Mouse (Mus musculus) hindbrain, embryonic 12.5 days (tissue): ENCODE measurements at regions not wholly inside any gene's neighbourhood (a gene's known extent, or its start where the extent isn't known, plus 50 kb on each side); places are given as distances from the start of the nearest gene placed in this dataset.

Experiments used
- ATAC-seq: fragments of 200-750 bp; cut with Nextera tagmentation; 2 replicates; pipeline ENCODE4 v1.8.0; 2017; ENCODE audit warnings: moderate TSS enrichment; ENCODE audit not compliant: low FRiP score
- H3K27ac ChIP-seq: fragments of 300-500 bp; sonication (generic); 2 replicates; pipeline ENCODE4 v1.5.1; 2016; ENCODE audit warnings: mild to moderate bottlenecking
- H3K27me3 ChIP-seq: fragments of 300-500 bp; sonication (generic); 2 replicates; pipeline ENCODE4 v1.6.1; 2016; ENCODE audit warnings: mild to moderate bottlenecking
- H3K36me3 ChIP-seq: fragments of 300-500 bp; sonication (generic); 2 replicates; pipeline ENCODE4 v1.6.1; 2016; ENCODE audit warnings: mild to moderate bottlenecking
- H3K4me1 ChIP-seq: fragments of 300-500 bp; sonication (generic); 2 replicates; pipeline ENCODE4 v1.6.1; 2016
- H3K4me2 ChIP-seq: fragments of 300-500 bp; sonication (generic); replicated peaks from 2 replicates; pipeline ENCODE4 v1.6.1; 2016; ENCODE audit warnings: mild to moderate bottlenecking
- H3K4me3 ChIP-seq: fragments of 300-500 bp; sonication (generic); 2 replicates; pipeline ENCODE4 v1.5.1; 2016; ENCODE audit warnings: mild to moderate bottlenecking
- H3K9ac ChIP-seq: fragments of 300-500 bp; sonication (generic); 2 replicates; pipeline ENCODE4 v1.6.1; 2016; ENCODE audit warnings: mild to moderate bottlenecking, moderate library complexity
- H3K9me3 ChIP-seq: fragments of 300-500 bp; sonication (generic); replicated peaks from 2 replicates; pipeline ENCODE4 v1.6.1; 2016; ENCODE audit warnings: mild to moderate bottlenecking
- whole genome bisulfite sequencing: fragments of 180-500 bp; shearing (Covaris S2); methylation state at CpG from one replicate; pipeline ENCODE4 v1.1.7; 2016; 5-methylcytosine and 5-hydroxymethylcytosine counted together

GRCm38 (mm10) chr17:47983286-47983685 is 54.8 kb downstream of the 1700122O11Rik start:
- H3K27me3 ChIP-seq = peaks cover 4% of the 10 kb centered on the region; the same call in 1 of the 2 replicates
- H3K4me3 ChIP-seq = no peak overlapping the region
- H3K27ac ChIP-seq = no peak overlapping the region
- no peaks in the 10 kb centered on the region for H3K9me3 ChIP-seq
- H3K36me3 ChIP-seq = no peaks in the 10 kb centered on the region
- no peak overlapping the region for H3K9ac ChIP-seq
- ATAC-seq = no peak
- H3K4me2 ChIP-seq = no peak overlapping the region
- H3K4me1 ChIP-seq = peaks cover 13% of the 10 kb centered on the region
- 81% methylated on average over 7 of the region's 7 CpGs for WGBS

- peak; percentile 78 for ATAC-seq
- H3K4me3 ChIP-seq = no peak overlapping the region
- peaks cover 4% of the 10 kb centered on the region; the same call in 1 of the 2 replicates for H3K27me3 ChIP-seq
- no peak overlapping the region for H3K4me2 ChIP-seq
- H3K27ac ChIP-seq = peak overlapping the region; percentile 40; the same call in 1 of the 2 replicates
- 0 out of 2 replicates have a peak overlapping the region, but pooled peaks have one; percentile 8 for H3K9ac ChIP-seq
- no peaks in the 10 kb centered on the region for H3K9me3 ChIP-seq
- 5% methylated on average over 7 of the region's 7 CpGs for WGBS
- H3K4me1 ChIP-seq = peaks cover 17% of the 10 kb centered on the region
- no peaks in the 10 kb centered on the region for H3K36me3 ChIP-seq
Measured at GRCm38 (mm10) chr17:47981556-47982027, 56.5 kb downstream of the 1700122O11Rik start.

GRCm38 (mm10) chr17:47979266-47979665 is 54.8 kb upstream of the Foxp4 start:
- peaks cover 38% of the 10 kb centered on the region for H3K4me1 ChIP-seq
- H3K27ac ChIP-seq = no peak overlapping the region

GRCm38 (mm10) chr17:47978404-47979030 is 54.1 kb upstream of the Foxp4 start:
- Histone ChIP-seq H3K27ac (no peak overlapping the region), H3K27me3 (peaks cover 24% of the 10 kb centered on the region), H3K4me2 (no peak overlapping the region), H3K36me3 (no peaks in the 10 kb centered on the region), H3K4me3 (no peak overlapping the region), H3K9me3 (no peaks in the 10 kb centered on the region), H3K4me1 (peaks cover 46% of the 10 kb centered on the region), H3K9ac (no peak overlapping the region)
- ATAC-seq = no peak
- WGBS = 19% methylated on average over 9 of the region's 9 CpGs

More at GRCm38 (mm10) chr17:47979266-47979665, 54.8 kb upstream of the Foxp4 start:
- Histone ChIP-seq H3K9ac (no peak overlapping the region), H3K9me3 (no peaks in the 10 kb centered on the region), H3K27me3 (peaks cover 17% of the 10 kb centered on the region), H3K4me2 (no peak overlapping the region), H3K4me3 (no peak overlapping the region), H3K36me3 (no peaks in the 10 kb centered on the region)
- 59% methylated on average over 4 of the region's 4 CpGs for WGBS
- ATAC-seq = no peak

- Histone ChIP-seq H3K4me1 (peaks cover 49% of the 10 kb centered on the region), H3K9me3 (no peaks in the 10 kb centered on the region), H3K9ac (no peak overlapping the region), H3K27ac (no peak overlapping the region), H3K27me3 (peaks cover 26% of the 10 kb centered on the region), H3K4me3 (no peak overlapping the region), H3K4me2 (no peak overlapping the region), H3K36me3 (no peaks in the 10 kb centered on the region)
- no peak for ATAC-seq
- WGBS = 69% methylated on average over 2 of the region's 2 CpGs
Measured at GRCm38 (mm10) chr17:47978001-47978400, 53.6 kb upstream of the Foxp4 start.

- WGBS = 82% methylated on average over 7 of the region's 7 CpGs
- Histone ChIP-seq H3K27ac (peak overlapping the region; percentile 84), H3K9me3 (no peaks in the 10 kb centered on the region), H3K27me3 (peaks cover 34% of the 10 kb centered on the region), H3K4me2 (no peak overlapping the region), H3K4me3 (no peak overlapping the region), H3K36me3 (no peaks in the 10 kb centered on the region), H3K4me1 (peaks cover 48% of the 10 kb centered on the region), H3K9ac (no peak overlapping the region)
- ATAC-seq = no peak
Measured at GRCm38 (mm10) chr17:47976999-47977357, 52.5 kb upstream of the Foxp4 start.

GRCm38 (mm10) chr17:47976061-47976998 is 51.9 kb upstream of the Foxp4 start:
- no peaks in the 10 kb centered on the region for H3K9me3 ChIP-seq
- peak overlapping the region; percentile 64 for H3K4me2 ChIP-seq
- H3K27me3 ChIP-seq = peaks cover 35% of the 10 kb centered on the region
- WGBS = 4% methylated on average over 27 of the region's 27 CpGs
- peak overlapping the region; percentile 15 for H3K4me3 ChIP-seq
- peak; percentile 33; the same call in 1 of the 2 replicates for ATAC-seq
- no peaks in the 10 kb centered on the region for H3K36me3 ChIP-seq
- peak overlapping the region; percentile 84 for H3K27ac ChIP-seq
- peak overlapping the region; percentile 39; the same call in 1 of the 2 replicates for H3K9ac ChIP-seq
- H3K4me1 ChIP-seq = peaks cover 42% of the 10 kb centered on the region

- H3K4me3 ChIP-seq = peak overlapping the region; percentile 31
- peak overlapping the region; percentile 51 for H3K9ac ChIP-seq
- WGBS = under 1% methylated on average over 27 of the region's 37 CpGs
- H3K36me3 ChIP-seq = no peaks in the 10 kb centered on the region
- no peaks in the 10 kb centered on the region for H3K9me3 ChIP-seq
- peaks cover 35% of the 10 kb centered on the region for H3K27me3 ChIP-seq
- peak overlapping the region; percentile 64 for H3K4me2 ChIP-seq
- H3K27ac ChIP-seq = peak overlapping the region; percentile 84
- peaks cover 40% of the 10 kb centered on the region for H3K4me1 ChIP-seq
- no peak; the same call in 1 of the 2 replicates for ATAC-seq
Measured at GRCm38 (mm10) chr17:47975281-47976060, 51.0 kb upstream of the Foxp4 start.

GRCm38 (mm10) chr17:47974503-47974902 is 50.1 kb upstream of the Foxp4 start:
- ATAC-seq = peak; percentile 27
- WGBS = 3% methylated on average over 13 of the region's 13 CpGs
- peaks cover 40% of the 10 kb centered on the region for H3K4me1 ChIP-seq
- peak overlapping the region; percentile 64 for H3K4me2 ChIP-seq
- H3K27ac ChIP-seq = peak overlapping the region; percentile 67
- H3K9me3 ChIP-seq = no peaks in the 10 kb centered on the region
- no peaks in the 10 kb centered on the region for H3K36me3 ChIP-seq
- peak overlapping the region; percentile 31 for H3K4me3 ChIP-seq
- H3K27me3 ChIP-seq = peaks cover 35% of the 10 kb centered on the region
- peak overlapping the region; percentile 55; the same call in 1 of the 2 replicates for H3K9ac ChIP-seq
